Mouse (Mus musculus): ENCODE data around the gene Rpl34.

Gene Rpl34

GRCm38 (mm10) chr3:130730189-130730653 is at the start of gene Rpl34:
Gene Rpl34 (minus strand): TSS chr3:130730398.
- peak; percentile 43 for DNase-seq (ENCODE audit: extremely low read depth, low read depth, low spot score)

- DNase-seq (ENCODE audit: extremely low read depth, low read depth, low spot score) = no peak
These were observed 38.0 kb upstream of the Rpl34 start for GRCm38 (mm10) chr3:130768172-130768571.

GRCm38 (mm10) chr3:130764091-130764490 is 33.9 kb upstream of the Rpl34 start:
- no peak for DNase-seq (ENCODE audit: extremely low read depth, low read depth, low spot score)

- DNase-seq (ENCODE audit: extremely low read depth, low read depth, low spot score) = no peak
These were observed 30.7 kb upstream of the Rpl34 start for GRCm38 (mm10) chr3:130760711-130761435.

- DNase-seq (ENCODE audit: extremely low read depth, low read depth, low spot score) = no peak
These were observed 28.1 kb upstream of the Rpl34 start for GRCm38 (mm10) chr3:130758157-130758841.

DNA sequence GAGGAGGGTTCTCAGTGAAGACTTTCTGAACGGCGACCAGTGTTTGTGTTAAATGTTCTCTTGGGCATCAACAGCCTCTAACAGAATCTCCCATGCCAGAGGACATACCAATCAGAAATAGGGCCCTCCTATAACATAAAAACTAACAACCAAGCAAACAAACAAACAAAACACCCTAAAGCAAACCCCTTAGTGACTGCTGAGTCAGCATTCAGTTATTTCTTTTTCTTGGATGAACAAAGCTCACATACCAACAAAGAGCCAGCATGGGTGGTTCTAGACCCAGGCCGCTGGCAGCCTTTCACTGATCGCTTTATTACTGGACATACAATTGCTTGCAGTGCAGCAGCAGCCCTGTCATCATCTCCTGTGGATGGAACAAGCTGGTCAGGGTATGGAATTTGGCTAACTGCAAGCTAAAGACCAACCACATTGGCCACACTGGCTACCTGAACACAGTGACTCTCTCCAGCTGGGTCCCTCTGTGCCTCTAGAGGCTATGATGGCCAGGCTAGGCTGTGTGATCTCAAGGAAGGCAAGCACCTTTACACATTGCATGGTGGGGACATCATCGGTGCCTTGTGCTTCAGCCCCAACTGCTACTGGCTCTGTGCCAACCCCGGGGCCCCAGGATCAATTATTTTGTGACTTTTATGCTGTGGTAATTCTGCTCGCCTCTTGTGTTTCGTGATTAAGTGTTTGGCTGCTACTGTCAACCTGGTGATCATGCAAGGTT is 27.1 kb upstream of the Rpl34 start:
- DNase-seq (ENCODE audit: extremely low read depth, low read depth, low spot score) = no peak

GRCm38 (mm10) chr3:130749206-130749605 is 19.0 kb upstream of the Rpl34 start:
- no peak for DNase-seq (ENCODE audit: extremely low read depth, low read depth, low spot score)

DNA sequence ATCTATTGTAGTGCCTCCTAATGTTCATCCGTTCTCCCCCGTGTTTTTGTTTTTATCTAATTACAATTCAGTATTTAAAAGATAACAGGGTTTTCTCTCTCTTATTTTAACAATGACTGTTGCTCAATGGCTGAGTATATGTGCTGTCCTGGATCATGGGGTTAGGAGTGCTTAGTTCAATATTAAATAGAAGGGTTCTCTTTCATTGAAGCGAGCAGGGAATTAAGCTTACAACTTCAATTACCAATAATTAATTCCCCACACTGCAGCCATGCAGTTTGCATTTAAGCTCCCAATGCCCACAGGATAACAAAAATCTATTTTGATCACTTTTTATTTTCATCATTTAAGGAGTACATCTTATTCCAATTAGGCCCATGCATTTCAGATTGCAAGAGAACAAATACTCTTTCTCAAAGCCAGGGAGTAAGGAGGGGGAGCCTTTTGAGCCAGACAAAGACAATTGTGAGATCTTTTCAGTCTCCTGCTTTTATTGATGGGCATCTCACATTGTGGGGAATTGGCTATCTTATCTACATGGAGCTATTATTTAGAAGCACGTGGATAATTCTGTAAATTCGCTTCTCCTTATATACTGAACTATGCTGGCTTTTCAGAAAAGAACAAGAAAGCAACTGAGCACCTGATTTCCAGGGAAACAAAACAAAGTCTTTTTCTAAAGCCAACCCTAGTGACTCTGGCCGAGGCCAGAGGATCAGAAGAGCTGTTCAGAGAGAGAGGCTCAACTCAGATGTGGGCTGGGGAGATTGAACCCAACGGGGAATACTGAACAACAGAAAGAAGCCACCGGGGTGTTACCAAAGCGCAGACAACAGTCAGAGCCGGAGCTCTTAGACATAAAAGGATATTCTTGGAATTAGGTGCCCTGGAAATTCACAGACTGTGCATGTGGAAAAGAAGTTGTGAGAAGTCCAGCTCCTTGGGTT is 16.7 kb upstream of the Rpl34 start:
- no peak for DNase-seq (ENCODE audit: extremely low read depth, low read depth, low spot score)

- no peak for DNase-seq (ENCODE audit: extremely low read depth, low read depth, low spot score)
These were observed 7.6 kb upstream of the Rpl34 start for GRCm38 (mm10) chr3:130737652-130738361.

GRCm38 (mm10) chr3:130736758-130737157 is 6.6 kb upstream of the Rpl34 start:
- DNase-seq (ENCODE audit: extremely low read depth, low read depth, low spot score) = no peak

GRCm38 (mm10) chr3:130729472-130730188 is 568 bp downstream of the Rpl34 start:
- no peak for DNase-seq (ENCODE audit: extremely low read depth, low read depth, low spot score)

- DNase-seq (ENCODE audit: extremely low read depth, low read depth, low spot score) = no peak
These were observed 2.5 kb downstream of the Rpl34 start for GRCm38 (mm10) chr3:130727676-130728075.

GRCm38 (mm10) chr3:130727036-130727435 is 3.2 kb downstream of the Rpl34 start:
- DNase-seq (ENCODE audit: extremely low read depth, low read depth, low spot score) = no peak

DNA sequence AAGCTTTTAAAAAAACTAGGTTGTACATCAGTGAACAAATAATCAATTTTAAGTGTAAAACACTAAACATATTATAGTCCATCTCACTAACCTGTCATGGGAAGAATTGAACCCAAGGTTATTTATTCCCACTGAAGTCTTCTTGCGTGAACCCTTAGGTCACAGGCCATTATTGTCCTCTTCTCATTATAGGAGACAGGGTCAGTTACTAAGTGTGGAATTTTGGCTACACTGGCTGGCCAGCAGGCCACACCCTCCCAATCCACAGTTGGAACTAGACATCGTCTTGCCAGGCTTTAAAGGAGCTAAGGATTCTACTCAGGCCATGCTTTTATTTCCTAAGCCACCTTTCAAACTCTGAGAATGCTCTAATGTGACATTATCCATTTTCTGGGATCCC is 4.5 kb downstream of the Rpl34 start:
- no peak for DNase-seq (ENCODE audit: extremely low read depth, low read depth, low spot score)

DNA sequence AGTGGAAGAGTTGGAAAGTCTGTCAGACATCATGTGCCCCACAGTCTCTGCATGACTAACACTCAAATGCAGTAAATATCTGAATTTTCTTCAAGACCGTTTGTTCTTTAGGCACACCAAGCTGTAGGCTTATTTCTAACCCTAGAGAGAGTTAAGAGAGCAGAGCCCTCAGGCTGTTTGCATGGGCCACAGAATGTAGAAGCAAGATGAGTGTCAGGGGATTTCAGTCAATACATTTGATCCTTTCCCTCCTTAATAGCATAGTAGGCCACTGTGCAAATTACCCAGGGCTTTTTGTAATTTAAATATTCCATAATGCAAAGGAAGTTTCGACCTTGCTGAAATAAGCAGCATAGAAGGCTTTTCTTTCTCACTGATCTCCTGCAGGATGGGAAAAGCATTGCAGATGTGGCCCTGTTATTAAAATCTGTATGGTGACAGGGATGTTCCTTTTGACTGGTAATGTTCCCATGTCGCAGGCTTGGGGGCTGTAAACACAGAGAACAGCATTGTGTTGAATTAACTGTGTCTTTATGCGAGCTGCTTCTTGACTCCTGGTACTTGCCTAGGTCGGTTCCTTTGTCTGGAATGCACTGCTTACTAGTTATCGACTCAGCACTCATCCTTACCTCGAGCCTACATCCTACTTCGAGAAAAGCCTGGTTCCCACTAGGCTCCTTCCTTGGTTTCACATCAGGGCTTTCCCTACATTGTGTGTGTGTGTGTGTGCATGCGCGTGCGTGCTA is 7.3 kb downstream of the Rpl34 start:
- no peak for DNase-seq (ENCODE audit: extremely low read depth, low read depth, low spot score)

GRCm38 (mm10) chr3:130720225-130720624 is 10.0 kb downstream of the Rpl34 start:
- DNase-seq (ENCODE audit: extremely low read depth, low read depth, low spot score) = no peak

GRCm38 (mm10) chr3:130718871-130719270 is 11.3 kb downstream of the Rpl34 start:
- DNase-seq (ENCODE audit: extremely low read depth, low read depth, low spot score) = no peak

DNA sequence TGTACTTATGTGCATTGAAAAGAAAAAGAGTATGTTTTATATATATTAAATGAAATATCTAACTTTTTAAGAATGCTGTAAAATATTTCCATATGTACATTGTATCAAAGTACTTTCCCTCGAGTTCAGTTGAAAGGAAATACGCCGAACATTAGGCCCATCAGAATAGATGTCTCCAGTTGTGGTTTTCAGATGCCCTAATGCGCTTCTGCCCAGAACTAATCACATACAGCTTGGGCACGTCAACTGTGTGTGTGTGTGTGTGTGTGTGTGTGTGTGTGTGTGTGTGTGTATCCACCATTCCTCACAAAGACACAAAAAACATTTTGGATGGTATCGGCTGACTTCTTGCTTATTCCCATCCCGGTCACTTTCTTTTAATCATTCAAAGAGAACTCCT is 13.6 kb downstream of the Rpl34 start:
- no peak for DNase-seq (ENCODE audit: extremely low read depth, low read depth, low spot score)

Measured in fat pad, adult 2 months (tissue).